Comparison of ENCODE assay signal across 9 mouse cellular contexts in the genomic region with DNA sequence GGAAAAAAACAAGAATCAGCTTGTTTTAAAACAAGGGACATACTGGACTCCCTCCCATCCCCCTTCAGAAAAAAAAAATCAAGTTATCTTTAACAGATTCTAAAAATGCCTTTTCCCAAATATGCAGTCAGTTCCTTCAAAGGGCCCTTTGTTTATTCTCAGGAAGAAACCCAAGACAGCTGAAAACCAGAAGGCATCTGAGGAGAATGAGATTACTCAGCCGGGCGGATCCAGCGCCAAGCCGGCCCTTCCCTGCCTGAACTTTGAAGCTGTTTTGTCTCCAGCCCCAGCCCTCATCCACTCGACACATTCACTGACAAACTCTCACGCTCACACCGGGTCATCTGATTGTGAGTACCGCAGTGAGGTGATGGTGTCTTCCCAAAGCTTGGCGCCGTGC.
A peak's percentile ranks its signal among the peaks of the same experiment; 100 is the strongest.
DNase-seq lines count a peak whose midpoint lies in the region; ATAC-seq and TF ChIP-seq lines count a peak whose summit lies in the region.
"Had no signal": no experiment of that assay in that cellular context is flagged by ENCODE, and none has a peak within 500 bp of the region (broad histone marks: within the 10 kb centered on the region; RNA-seq: fewer than 3 reads in every experiment).

No protein-coding gene starts in this region.

- DNase-seq in cerebellum, adult 9-11 months, result peak; percentile 43
- DNase-seq in cerebellum, adult 11 months, result no peak
- peak; percentile 8 for DNase-seq in R1 (ENCODE audit: low read depth, low spot score)
- DNase-seq in forebrain, postnatal 0 days, result peak; percentile 63
- peak; percentile 56 for DNase-seq in hindbrain, embryonic 10.5 days (ENCODE audit: low spot score)
- peak; percentile 51 to 61 for DNase-seq in left cerebral cortex, postnatal 14 days (ENCODE audit: low spot score in 2 of 2)

- H3K4me1 ChIP-seq in forebrain, postnatal 0 days (ENCODE audit: insufficient read depth), result peaks cover 23% of the 10 kb centered on the region
- peaks cover 57% of the 10 kb centered on the region for H3K4me1 ChIP-seq in hindbrain, embryonic 10.5 days (replicated peaks)
- peaks cover 22% of the 10 kb centered on the region for H3K4me1 ChIP-seq in olfactory bulb, adult 2 months (ENCODE audit: control insufficient read depth, insufficient read depth, low read length)

- TF ChIP-seq POLR2A in olfactory bulb, adult 2 months (IDR thresholded peaks at IDR 0.05; ENCODE audit: insufficient read depth, low read depth, low read length), result no peak

- H3K9ac ChIP-seq in forebrain, postnatal 0 days, result no peak overlapping the region

- TF ChIP-seq CTCF in forebrain, postnatal 0 days (IDR thresholded peaks at IDR 0.05; ENCODE audit: low read depth), result no peak
- no peak for TF ChIP-seq CTCF in olfactory bulb, adult 2 months (IDR thresholded peaks at IDR 0.05; ENCODE audit: insufficient read depth, low read depth, low read length)

- ATAC-seq in forebrain, postnatal 0 days, result no peak; the same call in 1 of the 2 replicates
- ATAC-seq in activated CD4-positive, CD25-positive, alpha-beta regulatory T cell, adult 4 months, result no peak

- H3K36me3 ChIP-seq in forebrain, postnatal 0 days (ENCODE audit: insufficient read depth), result peaks cover 14% of the 10 kb centered on the region
- peaks cover 27% of the 10 kb centered on the region for H3K36me3 ChIP-seq in hindbrain, embryonic 10.5 days

- 16% methylated on average over 10 of the region's 10 CpGs for WGBS in forebrain, postnatal 0 days
- WGBS in hindbrain, embryonic 10.5 days, result 12% methylated on average over 10 of the region's 10 CpGs
- WGBS in olfactory bulb, adult 2 months, result 34% methylated on average over 10 of the region's 10 CpGs

- intact Hi-C loops in left cerebral cortex, postnatal 14 days (cut with DNase I), result no loop called here

- peak overlapping the region; percentile 70 for H3K27ac ChIP-seq in forebrain, postnatal 0 days (ENCODE audit: low read depth, low read length)
- H3K27ac ChIP-seq in hindbrain, embryonic 10.5 days, result peak overlapping the region; percentile 84
- H3K27ac ChIP-seq in olfactory bulb, adult 2 months (ENCODE audit: insufficient read depth, low read depth, low read length), result peak overlapping the region; percentile 73

- no peaks in the 10 kb centered on the region for H3K9me3 ChIP-seq in forebrain, postnatal 0 days (ENCODE audit: low read length)
- H3K9me3 ChIP-seq in hindbrain, embryonic 10.5 days, result no peaks in the 10 kb centered on the region

- H3K4me2 ChIP-seq in forebrain, postnatal 0 days (ENCODE audit: low read depth), result no peak overlapping the region

- H3K27me3 ChIP-seq in forebrain, postnatal 0 days (ENCODE audit: insufficient read depth, low read length), result no peaks in the 10 kb centered on the region
- H3K27me3 ChIP-seq in hindbrain, embryonic 10.5 days (ENCODE audit: insufficient read depth, poor library complexity, severe bottlenecking), result no peaks in the 10 kb centered on the region

- H3K4me3 ChIP-seq in forebrain, postnatal 0 days (ENCODE audit: low read depth, low read length), result no peak overlapping the region
- H3K4me3 ChIP-seq in hindbrain, embryonic 10.5 days, result no peak overlapping the region
- H3K4me3 ChIP-seq in olfactory bulb, adult 2 months (ENCODE audit: insufficient read depth, low read depth, low read length), result no peak overlapping the region
- H3K4me3 ChIP-seq: erythroblast, embryonic 14.5 days had no signal
